Mouse (Mus musculus): ENCODE measurements around the gene Fads3. TPM values are rescaled to one million over a fixed set of nuclear protein-coding genes. Genes with fewer than 3 reads are reported as not detected.

Gene Fads3
- polyA plus RNA-seq (2015; fragmentation: Nextera tagmentation; extraction: Ambion mirVana), result 12.4 and 13.0 TPM in 2 replicates

DNA sequence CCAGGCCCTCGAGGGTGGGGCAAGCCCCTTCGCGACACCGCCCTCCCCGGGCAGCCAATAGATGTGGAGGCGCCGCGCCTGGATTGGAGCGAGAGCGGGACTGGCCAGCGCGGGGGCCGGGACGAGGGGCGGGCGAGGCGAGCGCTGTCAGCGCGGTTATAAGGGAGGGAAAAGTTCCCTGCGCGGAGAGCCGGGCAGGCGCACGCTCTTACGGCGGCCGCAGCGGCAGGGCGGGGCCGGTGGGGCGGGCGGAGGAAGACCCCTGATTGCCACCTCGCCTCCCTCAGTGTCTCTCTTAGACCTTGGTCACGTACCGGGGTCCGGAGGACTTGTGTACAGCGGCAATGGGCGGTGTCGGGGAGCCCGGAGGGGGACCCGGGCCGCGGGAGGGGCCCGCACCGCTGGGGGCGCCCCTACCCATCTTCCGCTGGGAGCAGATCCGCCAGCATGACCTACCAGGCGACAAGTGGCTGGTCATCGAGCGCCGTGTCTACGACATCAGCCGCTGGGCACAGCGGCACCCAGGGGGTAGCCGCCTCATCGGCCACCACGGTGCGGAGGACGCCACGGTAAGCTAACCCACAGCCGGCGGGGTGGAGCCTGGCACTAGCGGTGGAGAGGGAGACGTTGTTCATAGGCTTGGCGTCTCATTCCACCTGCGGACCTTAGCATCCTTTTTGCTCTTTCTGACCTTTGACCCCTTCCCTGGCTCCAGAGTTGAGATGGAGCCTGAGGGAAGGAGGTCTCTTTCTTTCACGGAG is at the start of gene Fads3:
Gene Fads3, plus strand, starts transcription at position 182 of the 761 bp plus-strand sequence.
- Histone ChIP-seq H3K27me3 (replicated peaks; ENCODE audit: control insufficient read depth, insufficient read depth, low read length) (no peaks in the 10 kb centered on the region), H3K9ac (ENCODE audit: low read depth, low read length) (peak within 1 kb of the TSS; percentile 79), H3K36me3 (ENCODE audit: control insufficient read depth, insufficient read depth, low read length) (no peaks in the 10 kb centered on the region), H3K4me2 (ENCODE audit: low read depth, low read length) (peak within 1 kb of the TSS; percentile 97), H3K4me3 (ENCODE audit: low read length) (peak within 1 kb of the TSS; percentile 71), H3K27ac (ENCODE audit: low read length) (peak within 1 kb of the TSS; percentile 52; the same call in 1 of the 2 replicates), H3K4me1 (ENCODE audit: control insufficient read depth, insufficient read depth, low read length) (peaks cover 32% of the 10 kb centered on the region), H3K9me3 (ENCODE audit: control insufficient read depth, low read length) (no peaks in the 10 kb centered on the region)
- under 1% methylated on average over 62 of the region's 69 CpGs for WGBS
- peak; percentile 91 for ATAC-seq

DNA sequence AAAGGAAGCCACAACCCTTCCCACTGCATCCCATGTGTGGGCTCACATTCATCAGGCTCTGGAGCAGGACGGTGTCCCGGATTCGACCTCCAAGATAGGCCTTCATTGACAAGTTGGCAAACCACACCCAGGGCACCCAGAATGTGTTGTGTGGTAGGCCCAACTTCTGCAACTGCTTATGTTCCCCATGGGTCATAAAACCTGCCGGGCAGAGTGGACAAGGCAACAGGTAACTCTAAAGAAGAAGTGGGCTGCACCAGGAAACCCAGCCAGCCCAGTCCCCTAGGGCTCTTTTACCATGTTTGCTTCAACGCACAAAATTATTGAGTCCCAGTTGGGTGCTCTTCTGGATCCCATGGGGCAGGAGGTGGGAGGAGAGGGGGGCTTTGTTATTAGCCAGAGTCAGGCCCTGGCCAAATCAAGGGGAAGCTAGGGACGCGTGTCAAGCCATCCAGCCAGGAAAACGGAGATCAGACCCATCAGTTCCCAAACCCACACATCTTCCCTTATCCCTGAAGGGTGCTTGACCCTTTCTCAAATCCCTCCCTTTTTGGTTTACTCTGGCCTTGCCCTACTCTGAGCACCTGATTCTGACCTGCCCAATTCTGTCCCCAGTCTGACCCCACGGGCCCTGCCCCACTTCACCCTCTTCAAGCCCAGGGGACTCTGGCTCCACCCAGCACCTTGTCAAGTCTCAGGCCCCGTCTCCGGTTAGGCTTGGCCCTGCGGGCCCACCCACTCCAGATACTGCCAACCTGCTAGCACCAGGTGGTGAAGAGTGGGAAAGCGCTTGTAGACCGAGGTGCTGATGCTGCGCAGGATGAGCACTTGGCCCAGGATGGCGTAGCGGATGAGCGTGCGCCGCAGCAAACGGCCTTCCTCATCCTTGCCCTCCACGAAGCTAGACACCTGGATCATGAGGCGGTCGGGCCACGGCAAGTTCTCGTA is 49.1 kb upstream of the Fads3 start:
- Histone ChIP-seq H3K4me1 (ENCODE audit: control insufficient read depth, insufficient read depth, low read length) (peaks cover 12% of the 10 kb centered on the region), H3K36me3 (ENCODE audit: control insufficient read depth, insufficient read depth, low read length) (no peaks in the 10 kb centered on the region), H3K9me3 (ENCODE audit: control insufficient read depth, low read length) (no peaks in the 10 kb centered on the region), H3K4me2 (ENCODE audit: low read depth, low read length) (peak overlapping the region; percentile 47), H3K4me3 (ENCODE audit: low read length) (peak overlapping the region; percentile 27), H3K27me3 (replicated peaks; ENCODE audit: control insufficient read depth, insufficient read depth, low read length) (no peaks in the 10 kb centered on the region), H3K27ac (ENCODE audit: low read length) (no peak overlapping the region), H3K9ac (ENCODE audit: low read depth, low read length) (peak overlapping the region; percentile 27; the same call in 1 of the 2 replicates)
- ATAC-seq, result peak; percentile 38
- 51% methylated on average over 26 of the region's 26 CpGs for WGBS

DNA sequence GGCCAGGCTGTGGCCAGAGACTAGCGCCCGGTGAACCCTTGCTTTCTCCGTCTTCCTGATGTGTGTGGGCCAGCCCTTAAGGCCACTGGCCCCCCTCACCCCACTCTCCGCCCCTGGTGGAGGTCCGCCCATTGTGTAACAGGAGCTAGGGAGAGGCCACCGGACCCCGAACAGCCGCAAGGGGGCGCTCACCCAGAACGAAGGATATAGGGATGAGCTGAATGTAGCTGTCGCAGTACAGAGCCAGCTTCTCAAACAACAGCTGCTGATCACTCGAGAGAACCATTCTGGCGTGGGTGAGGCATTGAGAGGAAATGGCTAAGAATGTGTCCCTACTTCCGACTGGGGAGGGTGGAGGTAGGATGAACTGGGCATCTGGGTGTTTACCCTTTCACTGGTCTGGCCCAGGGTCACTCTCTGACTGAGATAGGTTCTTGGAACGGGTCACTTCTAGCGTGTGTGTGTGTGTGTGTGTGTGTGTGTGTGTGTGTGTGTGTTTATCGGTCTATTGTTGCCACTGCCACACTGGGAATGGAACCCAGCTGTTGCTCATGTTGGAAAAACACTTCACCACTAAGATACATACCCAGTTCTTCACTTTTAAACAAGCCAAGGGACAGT is 48.2 kb upstream of the Fads3 start:
- Histone ChIP-seq H3K4me2 (ENCODE audit: low read depth, low read length) (peak overlapping the region; percentile 47), H3K4me3 (ENCODE audit: low read length) (peak overlapping the region; percentile 27), H3K9me3 (ENCODE audit: control insufficient read depth, low read length) (no peaks in the 10 kb centered on the region), H3K27me3 (replicated peaks; ENCODE audit: control insufficient read depth, insufficient read depth, low read length) (no peaks in the 10 kb centered on the region), H3K36me3 (ENCODE audit: control insufficient read depth, insufficient read depth, low read length) (no peaks in the 10 kb centered on the region), H3K4me1 (ENCODE audit: control insufficient read depth, insufficient read depth, low read length) (peaks cover 10% of the 10 kb centered on the region), H3K9ac (ENCODE audit: low read depth, low read length) (peak overlapping the region; percentile 27; the same call in 1 of the 2 replicates), H3K27ac (ENCODE audit: low read length) (no peak overlapping the region)
- WGBS, result 5% methylated on average over 17 of the region's 17 CpGs
- peak; percentile 84 for ATAC-seq

DNA sequence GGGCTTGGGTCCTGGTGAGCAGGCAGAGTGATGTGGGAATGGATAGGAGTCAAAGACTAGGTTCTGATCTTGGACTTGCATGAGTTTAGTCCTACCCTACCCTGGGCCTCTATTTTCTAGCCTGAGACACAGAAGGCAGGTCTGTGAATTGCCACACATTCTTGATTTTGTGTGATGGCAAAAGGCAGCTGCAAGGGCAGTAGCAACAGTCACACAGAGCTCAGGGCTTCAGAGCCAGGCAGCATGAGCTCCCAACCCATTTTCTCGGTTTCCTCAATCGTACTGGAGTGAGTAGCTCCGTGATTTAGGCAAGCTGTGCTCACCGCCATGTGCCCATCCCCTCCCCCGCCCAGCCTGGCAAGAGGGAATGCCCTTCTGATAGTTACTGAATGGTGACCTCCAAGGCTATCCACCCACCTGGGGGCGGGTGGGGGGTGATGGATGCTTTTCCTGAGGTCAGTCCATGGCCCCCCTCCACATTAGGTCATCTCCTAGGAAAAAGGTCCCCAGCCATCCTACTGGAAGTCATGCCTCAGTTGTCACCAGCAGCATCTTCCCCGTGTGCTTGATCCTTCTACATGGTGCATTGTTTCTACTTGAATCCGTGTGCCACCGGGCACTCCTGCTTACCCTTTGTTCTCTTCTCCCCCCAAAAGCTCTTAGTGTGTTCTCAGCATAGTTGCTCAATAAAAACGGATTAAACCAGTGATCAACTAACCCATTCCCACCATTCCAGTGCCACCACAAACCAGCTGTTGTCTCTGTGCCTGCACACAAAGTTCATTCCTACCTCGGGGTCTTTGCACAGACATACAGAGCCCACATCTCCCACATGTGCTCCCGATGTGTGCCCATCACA is 43.9 kb upstream of the Fads3 start:
- Histone ChIP-seq H3K9me3 (ENCODE audit: control insufficient read depth, low read length) (no peaks in the 10 kb centered on the region), H3K9ac (ENCODE audit: low read depth, low read length) (no peak overlapping the region), H3K4me2 (ENCODE audit: low read depth, low read length) (no peak overlapping the region), H3K4me1 (ENCODE audit: control insufficient read depth, insufficient read depth, low read length) (peaks cover 10% of the 10 kb centered on the region), H3K36me3 (ENCODE audit: control insufficient read depth, insufficient read depth, low read length) (no peaks in the 10 kb centered on the region), H3K4me3 (ENCODE audit: low read length) (no peak overlapping the region), H3K27me3 (replicated peaks; ENCODE audit: control insufficient read depth, insufficient read depth, low read length) (no peaks in the 10 kb centered on the region), H3K27ac (ENCODE audit: low read length) (no peak overlapping the region)
- 77% methylated on average over 12 of the region's 12 CpGs for WGBS
- no peak for ATAC-seq

DNA sequence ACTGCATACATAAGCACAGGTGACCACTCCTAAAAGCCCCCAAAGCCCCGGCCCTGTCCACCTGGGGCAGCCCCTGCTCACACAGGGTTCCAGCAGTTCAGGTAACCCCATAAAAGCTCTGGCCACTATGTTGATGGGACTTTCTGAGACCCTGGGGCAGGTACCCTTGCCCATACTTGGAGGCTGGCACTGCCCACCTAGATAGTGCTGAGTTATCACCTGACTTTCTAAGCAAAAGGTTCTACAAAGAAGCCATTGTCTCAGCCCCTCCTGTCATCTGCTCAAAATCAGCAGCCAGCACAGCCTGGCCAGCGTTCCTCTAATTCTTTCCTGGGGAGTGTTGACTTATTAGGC is 43.3 kb upstream of the Fads3 start:
- ATAC-seq, result no peak

DNA sequence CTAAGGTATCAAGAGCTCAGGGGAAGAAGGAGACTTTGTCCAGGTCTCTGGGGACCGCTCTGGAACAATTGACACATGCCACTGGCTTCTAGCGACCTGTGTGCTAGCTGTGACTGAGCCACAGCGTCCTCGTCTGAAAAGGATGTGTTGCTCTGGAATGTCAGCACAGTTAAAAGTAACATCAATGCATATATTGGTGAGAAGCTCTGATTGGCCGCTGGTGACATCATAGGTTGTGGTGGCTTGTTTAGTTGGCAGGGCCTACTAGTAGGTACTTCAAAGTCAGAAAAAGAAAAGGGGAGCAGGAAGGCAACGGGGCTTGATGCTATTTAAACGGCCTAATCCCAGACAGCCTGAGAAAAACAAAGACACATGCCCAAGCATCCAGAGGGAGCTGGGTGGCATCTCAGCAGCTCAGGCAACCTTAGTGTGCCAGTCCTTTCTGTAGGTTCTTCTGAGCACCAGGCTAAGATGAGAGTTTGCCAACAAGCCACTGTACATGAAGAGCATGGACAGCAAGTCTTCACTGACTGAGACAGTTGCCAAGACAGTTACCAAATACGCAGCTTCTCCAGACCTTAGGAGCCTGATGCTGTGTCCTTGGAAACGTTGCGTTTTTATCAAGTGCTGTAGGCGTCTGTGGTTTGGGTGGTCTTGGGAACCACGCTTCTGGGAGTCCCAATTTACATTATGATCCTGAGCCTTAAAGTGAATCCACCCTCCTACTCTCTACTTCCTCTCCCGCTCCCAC is 42.5 kb upstream of the Fads3 start:
- no peak for ATAC-seq
- Histone ChIP-seq H3K9ac (ENCODE audit: low read depth, low read length) (no peak overlapping the region), H3K4me3 (ENCODE audit: low read length) (no peak overlapping the region), H3K4me1 (ENCODE audit: control insufficient read depth, insufficient read depth, low read length) (no peaks in the 10 kb centered on the region), H3K9me3 (ENCODE audit: control insufficient read depth, low read length) (no peaks in the 10 kb centered on the region), H3K4me2 (ENCODE audit: low read depth, low read length) (no peak overlapping the region), H3K27ac (ENCODE audit: low read length) (no peak overlapping the region), H3K36me3 (ENCODE audit: control insufficient read depth, insufficient read depth, low read length) (no peaks in the 10 kb centered on the region), H3K27me3 (replicated peaks; ENCODE audit: control insufficient read depth, insufficient read depth, low read length) (no peaks in the 10 kb centered on the region)
- 62% methylated on average over 13 of the region's 13 CpGs for WGBS

More for the DNA sequence above, 43.3 kb upstream of the Fads3 start:
- no peak overlapping the region for H3K9ac ChIP-seq (ENCODE audit: low read depth, low read length)
- no peak overlapping the region for H3K4me2 ChIP-seq (ENCODE audit: low read depth, low read length)
- H3K27ac ChIP-seq (ENCODE audit: low read length), result no peak overlapping the region
- no peaks in the 10 kb centered on the region for H3K9me3 ChIP-seq (ENCODE audit: control insufficient read depth, low read length)
- H3K4me3 ChIP-seq (ENCODE audit: low read length), result no peak overlapping the region
- peaks cover 6% of the 10 kb centered on the region for H3K4me1 ChIP-seq (ENCODE audit: control insufficient read depth, insufficient read depth, low read length)
- H3K27me3 ChIP-seq (replicated peaks; ENCODE audit: control insufficient read depth, insufficient read depth, low read length), result no peaks in the 10 kb centered on the region
- WGBS, result 58% methylated on average over 2 of the region's 2 CpGs
- no peaks in the 10 kb centered on the region for H3K36me3 ChIP-seq (ENCODE audit: control insufficient read depth, insufficient read depth, low read length)

DNA sequence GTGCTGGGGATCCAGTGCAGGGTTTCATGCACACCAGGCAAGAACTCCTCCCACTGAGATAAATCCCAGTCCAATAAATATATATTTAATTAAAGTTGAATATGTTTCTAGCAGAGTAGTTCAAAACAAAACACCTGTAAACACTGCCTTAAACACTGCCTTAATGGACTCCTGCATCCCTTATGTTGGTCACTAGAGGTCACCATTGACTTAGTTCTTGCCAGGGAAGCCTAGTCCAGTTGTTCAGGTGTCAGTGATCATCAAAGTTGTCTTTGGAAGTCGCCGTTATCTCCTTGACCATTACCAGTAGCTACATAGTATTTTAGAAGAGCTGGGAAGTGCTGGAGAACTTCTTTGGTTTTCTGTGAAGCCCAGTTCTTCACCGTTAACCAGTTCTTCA is 41.0 kb upstream of the Fads3 start:
- ATAC-seq, result peak; percentile 64

DNA sequence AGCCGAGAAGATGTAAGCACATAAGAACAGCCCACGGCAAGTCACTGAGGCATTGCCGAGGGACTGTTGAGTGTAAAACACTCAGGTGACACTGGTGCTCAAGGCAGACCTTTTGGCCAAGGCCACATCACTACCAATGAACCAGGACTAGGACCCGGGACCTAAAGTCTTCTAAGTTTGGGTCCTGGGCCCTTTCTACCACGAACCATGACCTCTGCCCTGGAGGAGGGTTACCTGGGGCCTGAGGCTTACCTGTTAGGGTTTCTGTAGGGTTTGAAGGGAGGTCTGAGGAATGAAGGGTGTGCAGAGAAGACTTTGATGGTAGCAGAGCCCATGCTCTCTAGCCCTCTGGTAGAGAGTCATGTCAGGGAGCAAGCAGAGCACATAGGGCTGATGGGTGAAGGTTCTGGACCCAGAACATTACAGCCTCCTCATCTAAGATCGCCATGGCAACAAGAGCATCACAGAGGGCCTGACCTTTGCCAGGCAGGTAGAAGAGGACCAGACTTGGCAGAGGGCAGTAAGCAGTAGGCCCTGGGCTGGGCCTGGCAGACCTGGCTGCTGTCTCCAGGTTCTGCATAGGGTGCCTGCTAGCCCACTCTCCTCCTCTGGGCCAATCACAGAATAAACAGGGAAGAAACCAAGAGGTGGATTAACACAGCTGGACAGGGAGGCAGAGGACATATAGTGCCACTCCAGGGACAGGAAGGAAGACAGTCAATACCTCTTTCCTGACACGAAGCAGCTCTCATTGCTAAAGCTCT is 40.0 kb upstream of the Fads3 start, which contains the start of the genes Best1 and Rab3il1:
Gene Best1, minus strand, starts transcription at position 428 of the 764 bp plus-strand sequence.
Gene Rab3il1, plus strand, starts transcription at position 464 of the 764 bp plus-strand sequence.
- H3K36me3 ChIP-seq (ENCODE audit: control insufficient read depth, insufficient read depth, low read length), result no peaks in the 10 kb centered on the region
- H3K4me3 ChIP-seq (ENCODE audit: low read length), result no peak within 1 kb of the TSS
- 78% methylated on average over 7 of the region's 7 CpGs for WGBS
- no peaks in the 10 kb centered on the region for H3K27me3 ChIP-seq (replicated peaks; ENCODE audit: control insufficient read depth, insufficient read depth, low read length)
- no peak for ATAC-seq
- no peak within 1 kb of the TSS for H3K27ac ChIP-seq (ENCODE audit: low read length)
- H3K4me2 ChIP-seq (ENCODE audit: low read depth, low read length), result no peak within 1 kb of the TSS
- no peak within 1 kb of the TSS for H3K9ac ChIP-seq (ENCODE audit: low read depth, low read length)
- no peaks in the 10 kb centered on the region for H3K9me3 ChIP-seq (ENCODE audit: control insufficient read depth, low read length)
- H3K4me1 ChIP-seq (ENCODE audit: control insufficient read depth, insufficient read depth, low read length), result no peaks in the 10 kb centered on the region

More for the DNA sequence above, 41.0 kb upstream of the Fads3 start:
- H3K27me3 ChIP-seq (replicated peaks; ENCODE audit: control insufficient read depth, insufficient read depth, low read length), result no peaks in the 10 kb centered on the region
- WGBS, result 21% methylated on average over 3 of the region's 3 CpGs
- no peak overlapping the region for H3K4me2 ChIP-seq (ENCODE audit: low read depth, low read length)
- H3K4me1 ChIP-seq (ENCODE audit: control insufficient read depth, insufficient read depth, low read length), result no peaks in the 10 kb centered on the region
- H3K9me3 ChIP-seq (ENCODE audit: control insufficient read depth, low read length), result no peaks in the 10 kb centered on the region
- no peaks in the 10 kb centered on the region for H3K36me3 ChIP-seq (ENCODE audit: control insufficient read depth, insufficient read depth, low read length)
- H3K4me3 ChIP-seq (ENCODE audit: low read length), result no peak overlapping the region
- no peak overlapping the region for H3K9ac ChIP-seq (ENCODE audit: low read depth, low read length)
- no peak overlapping the region for H3K27ac ChIP-seq (ENCODE audit: low read length)

All from intestine, embryonic 16.5 days (tissue).